Mouse (Mus musculus) neural tube, postnatal 0 days (tissue): ENCODE data around the gene Zfp229. TPM values are rescaled to one million over a fixed set of nuclear protein-coding genes. Genes with fewer than 3 reads are reported as not detected.

ENCODE experiments used
- polyA plus RNA-seq: library from polyadenylated mRNA; unstranded; fragments of >200 nt; fragmentation: Nextera tagmentation; extraction: Ambion mirVana; gene quantifications from 2 replicates; pipeline ENCODE4 v1.2.1, GENCODE M21; 2015

The Zfp229 gene
- 8.1 and 8.6 TPM in 2 replicates for polyA plus RNA-seq

GRCm38 (mm10) chr17:21730495-21730894 lies at the start of gene Zfp229:
Gene Zfp229 (plus strand): TSS chr17:21730795.

GRCm38 (mm10) chr17:21691560-21691959 lies 39.0 kb upstream of the Zfp229 start, which contains the start of gene Gm10226:
Gene Gm10226 (plus strand): TSS chr17:21691860.

DNA sequence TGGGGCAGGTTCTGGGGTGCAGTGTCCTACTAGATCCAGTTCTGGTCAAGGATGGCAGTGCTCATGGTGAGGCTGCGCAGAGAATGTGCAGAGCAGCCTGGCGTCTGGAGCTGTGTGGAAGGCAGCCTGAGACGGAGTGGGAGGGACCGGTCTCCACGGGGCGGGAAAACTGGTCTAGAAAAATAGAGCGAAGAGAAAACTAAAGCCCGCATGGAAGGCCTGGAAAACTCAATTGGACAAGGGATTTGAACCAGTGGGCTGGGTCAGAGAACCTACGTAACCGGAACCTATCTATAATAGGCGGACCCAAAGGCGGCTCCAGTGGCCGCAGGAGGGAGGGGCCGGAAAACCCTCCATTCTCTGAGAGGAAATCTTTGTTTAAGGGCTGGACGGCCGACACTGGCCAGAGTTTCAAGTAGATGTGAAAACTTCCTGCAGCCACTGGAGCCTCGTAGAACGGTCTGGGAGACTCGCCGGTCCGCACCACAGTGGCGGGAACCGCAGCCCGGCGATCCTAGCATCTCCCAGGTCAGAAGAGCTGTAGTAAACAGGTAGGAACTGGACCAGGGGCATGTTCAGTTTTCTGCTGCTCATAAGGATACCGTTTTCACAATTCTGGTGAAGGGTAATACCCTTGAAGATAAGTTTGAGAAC lies 23.1 kb upstream of the Zfp229 start, which contains the start of gene Zfp760:
Gene Zfp760 (plus strand): TSS at position 399 of the 654 bp plus-strand sequence.

Other genes starting within 250 kb of the Zfp229 start
- 8.6 TPM in 2 replicates for gene Zfp53, start 241.8 kb upstream of the Zfp229 start, polyA plus RNA-seq
- gene Zfp52, start 195.3 kb upstream of the Zfp229 start, polyA plus RNA-seq: 2.8 TPM in 2 replicates
- gene Zfp948, start 163.8 kb upstream of the Zfp229 start, polyA plus RNA-seq: 13.4 and 13.5 TPM in 2 replicates
- 5.3 and 7.3 TPM in 2 replicates for gene Zfp983, start 80.2 kb upstream of the Zfp229 start, polyA plus RNA-seq
- 5.9 and 11.5 TPM in 2 replicates for gene Gm10226, start 38.9 kb upstream of the Zfp229 start, polyA plus RNA-seq
- 5.6 and 6.2 TPM in 2 replicates for gene Zfp760, start 23.1 kb upstream of the Zfp229 start, polyA plus RNA-seq
- 1.4 and 1.7 TPM in 2 replicates for gene Zfp820, start 115.0 kb downstream of the Zfp229 start, polyA plus RNA-seq
- gene Zfp995, start 179.1 kb downstream of the Zfp229 start, polyA plus RNA-seq: 5.0 and 6.5 TPM in 2 replicates
- 13.8 and 14.8 TPM in 2 replicates for gene Zfp942, start 231.7 kb downstream of the Zfp229 start, polyA plus RNA-seq
- gene Zfp943, start 231.8 kb downstream of the Zfp229 start, polyA plus RNA-seq: 13.2 and 16.0 TPM in 2 replicates